Mouse (Mus musculus) A20 (cell line): Measurements from ENCODE around the gene Gm12185.
"Not testable (repeated sequence)": the region's sequence is repeated elsewhere in the genome, so short reads cannot be mapped to it uniquely, and the experiment has no call there.

ENCODE experiments used
- DNase-seq: peaks from one replicate; pipeline ENCODE4 v3.0.0-alpha.2; 2011; ENCODE audit warnings: low read depth, low spot score

Gm12185 gene

GRCm38 (mm10) chr11:48918380-48918779 is 73.6 kb downstream of the Gm12185 start:
- DNase-seq: no peak

- DNase-seq: peak; percentile 32
Measured at GRCm38 (mm10) chr11:48913611-48914010, 78.4 kb downstream of the Gm12185 start.

DNA sequence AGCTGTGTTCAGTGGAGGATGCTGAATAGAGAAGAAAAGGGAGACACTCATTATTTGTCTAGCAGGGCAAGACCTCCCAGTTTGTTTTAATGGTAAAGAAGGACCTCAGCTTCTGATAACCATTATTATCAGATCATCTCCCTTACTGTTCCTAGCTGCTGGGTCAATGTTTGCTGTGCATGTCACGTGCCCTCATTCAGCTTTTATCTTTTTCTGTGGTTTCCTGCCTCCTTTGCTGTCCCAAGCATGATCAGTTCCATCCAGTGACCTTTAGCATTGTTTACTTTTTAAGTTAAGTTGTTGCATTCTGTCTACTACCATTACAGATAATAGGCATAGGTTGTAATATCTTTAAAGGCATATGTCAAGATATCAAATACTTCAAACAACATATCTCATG is 83.6 kb downstream of the Gm12185 start:
- no peak for DNase-seq

DNA sequence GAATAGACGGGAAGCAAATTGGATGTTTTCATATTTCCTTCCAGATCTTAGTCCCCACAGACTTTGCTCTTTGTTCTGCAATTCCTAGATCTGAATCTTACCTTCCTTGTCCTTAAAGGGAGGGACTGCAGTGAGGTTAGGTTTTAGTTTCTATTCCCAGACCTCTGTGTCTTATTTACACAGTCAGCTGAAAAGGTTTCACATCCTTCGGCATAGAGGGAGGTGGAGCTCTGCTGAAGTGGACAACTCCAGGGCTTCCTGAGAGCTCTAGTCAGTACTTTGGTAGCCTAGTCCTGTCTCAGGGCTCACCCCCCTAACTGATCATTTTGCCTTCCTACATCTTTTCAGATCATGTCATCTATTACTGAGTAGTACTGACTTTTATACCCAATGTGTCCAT is 90.0 kb downstream of the Gm12185 start, which contains the start of gene Gm5431:
TSS of gene Gm5431 (minus strand) at position 194 of the 400 bp plus-strand sequence.
- peak; percentile 30 for DNase-seq

- DNase-seq: peak; percentile 46
Measured at GRCm38 (mm10) chr11:48901567-48901930, 90.5 kb downstream of the Gm12185 start.

DNA sequence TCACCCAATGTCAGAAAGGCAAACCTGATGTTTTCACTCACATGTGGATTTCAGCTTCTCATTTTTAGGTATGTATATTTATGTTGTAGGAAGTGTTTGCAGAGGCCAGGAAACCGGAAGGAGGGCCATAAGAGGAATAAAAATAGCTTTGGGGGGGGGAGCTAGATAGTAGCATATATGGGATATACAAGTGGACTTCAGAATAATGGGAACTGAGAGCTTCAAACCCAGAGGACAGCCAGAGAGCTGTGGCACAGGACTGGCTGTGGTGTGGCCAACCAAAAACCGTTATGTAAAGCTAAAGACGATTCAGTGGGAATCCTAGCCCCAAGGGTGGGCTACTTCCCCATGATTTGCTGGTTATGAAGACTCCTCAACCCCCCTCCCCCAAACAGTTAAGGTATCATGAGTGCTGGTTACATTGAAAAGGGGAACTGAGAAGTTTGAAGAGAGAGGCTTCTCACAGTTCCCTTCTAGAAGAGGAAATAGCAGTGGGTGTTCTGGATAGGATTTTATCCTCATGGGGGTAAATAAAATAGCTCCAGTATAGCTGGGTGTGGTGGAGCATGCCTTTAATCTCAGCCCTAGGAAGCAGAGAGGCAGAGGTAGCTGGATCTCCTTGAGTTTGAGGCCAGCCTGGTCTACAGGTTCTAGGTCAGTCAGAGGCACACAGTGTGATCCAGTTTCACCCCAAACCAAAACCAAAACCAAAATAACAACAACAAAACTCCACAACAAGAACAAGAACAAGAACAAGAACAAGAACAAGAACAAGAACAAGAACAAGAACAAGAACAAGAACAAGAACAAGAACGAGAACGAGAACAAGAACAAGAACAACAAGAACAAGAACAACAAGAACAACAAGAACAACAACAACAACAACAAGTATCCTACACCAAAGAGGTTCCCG is 91.1 kb downstream of the Gm12185 start:
- DNase-seq: peak; percentile 66

GRCm38 (mm10) chr11:48898812-48899431 is 93.1 kb downstream of the Gm12185 start:
- no peak for DNase-seq

DNA sequence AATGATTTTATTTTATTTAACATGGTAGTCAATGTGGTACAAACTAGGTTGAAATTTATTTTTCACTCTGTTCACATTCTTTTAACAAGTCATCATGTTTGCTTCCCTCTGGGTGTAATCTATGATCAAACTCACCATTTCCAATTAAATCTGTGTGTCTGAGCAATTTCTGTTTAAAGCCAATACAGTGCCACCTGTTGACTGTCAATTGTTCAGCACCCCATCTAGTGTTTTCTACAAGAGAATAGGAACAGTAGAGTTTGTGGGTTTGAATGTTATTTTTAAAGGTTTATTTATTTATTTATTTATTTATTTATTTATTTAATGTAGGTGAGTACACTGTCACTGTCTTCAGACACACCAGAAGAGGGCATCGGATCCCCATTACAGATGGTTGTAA is 115.3 kb downstream of the Gm12185 start:
- no peak for DNase-seq

- DNase-seq: not testable (repeated sequence)
Measured at GRCm38 (mm10) chr11:48875343-48875837, 116.6 kb downstream of the Gm12185 start.

GRCm38 (mm10) chr11:48874465-48874864 is 117.6 kb downstream of the Gm12185 start:
- peak; percentile 68 for DNase-seq

DNA sequence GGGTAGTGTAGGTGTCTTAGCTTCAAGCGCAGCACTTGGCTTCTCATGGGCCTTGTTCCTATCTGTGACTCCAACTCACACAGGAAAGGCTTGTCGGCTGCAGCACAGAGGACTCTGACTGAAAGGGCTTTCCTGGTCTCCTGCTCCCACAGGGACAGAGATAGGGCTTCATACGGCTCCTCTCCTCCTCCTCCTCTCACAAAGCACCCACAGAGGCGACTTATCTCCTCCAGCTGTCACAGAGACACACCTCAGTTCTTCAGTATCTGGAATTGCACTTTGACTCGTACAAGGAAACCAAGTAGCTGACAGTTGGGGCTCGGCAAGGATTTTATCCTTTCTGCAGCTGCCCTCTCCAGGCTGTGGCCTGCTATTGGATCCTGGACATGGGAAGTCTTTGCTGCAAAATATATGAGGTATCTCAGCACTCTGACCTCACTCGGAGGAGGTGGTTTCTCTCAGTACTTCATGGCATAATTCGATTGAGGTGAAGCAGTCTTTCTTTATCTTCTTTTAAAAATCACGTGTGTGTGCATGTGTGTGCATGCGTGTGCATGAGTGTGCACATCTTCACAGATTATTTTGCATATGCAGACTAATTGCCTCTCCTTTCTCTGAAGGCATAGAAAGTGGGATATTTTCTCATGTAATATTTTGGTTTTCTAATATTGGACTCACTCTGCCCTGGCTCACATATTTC is 118.3 kb downstream of the Gm12185 start:
- no peak for DNase-seq

- no peak for DNase-seq
Measured at GRCm38 (mm10) chr11:48872695-48873300, 119.2 kb downstream of the Gm12185 start.

DNA sequence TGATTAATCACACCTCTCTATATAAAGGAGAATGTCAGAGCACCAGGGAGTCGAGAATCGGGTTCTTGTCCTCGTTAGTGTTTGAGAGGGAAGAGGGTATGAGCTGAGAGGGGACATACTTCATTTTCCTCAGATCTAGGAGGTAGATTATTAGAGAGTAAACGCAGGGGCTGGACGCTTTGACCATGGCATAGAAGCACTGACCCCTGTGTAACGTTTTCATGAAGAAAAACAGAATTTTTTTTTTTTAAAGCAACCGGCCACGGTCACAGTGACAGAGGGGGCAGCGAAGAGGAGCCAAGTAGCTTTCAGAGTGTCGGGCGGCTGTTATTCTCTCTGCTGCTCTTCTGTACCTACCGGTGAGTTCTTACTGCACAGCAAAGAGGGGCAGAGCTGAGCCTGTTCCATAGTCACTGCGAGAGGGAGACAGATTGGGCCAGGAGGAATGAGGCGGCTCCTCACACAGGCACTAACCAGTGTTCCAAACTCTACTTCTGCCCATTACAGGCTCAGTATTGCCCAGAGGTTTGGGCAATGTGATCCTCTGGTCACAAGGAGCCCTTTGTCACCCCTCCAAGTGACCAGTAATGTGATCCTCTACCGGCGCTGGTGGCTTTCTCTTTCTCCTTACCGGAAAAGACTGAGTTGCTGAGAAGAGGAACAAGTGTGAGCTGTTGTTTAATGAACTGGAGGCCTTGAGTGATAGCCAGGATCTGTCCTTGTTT is 120.0 kb downstream of the Gm12185 start:
- no peak for DNase-seq

DNA sequence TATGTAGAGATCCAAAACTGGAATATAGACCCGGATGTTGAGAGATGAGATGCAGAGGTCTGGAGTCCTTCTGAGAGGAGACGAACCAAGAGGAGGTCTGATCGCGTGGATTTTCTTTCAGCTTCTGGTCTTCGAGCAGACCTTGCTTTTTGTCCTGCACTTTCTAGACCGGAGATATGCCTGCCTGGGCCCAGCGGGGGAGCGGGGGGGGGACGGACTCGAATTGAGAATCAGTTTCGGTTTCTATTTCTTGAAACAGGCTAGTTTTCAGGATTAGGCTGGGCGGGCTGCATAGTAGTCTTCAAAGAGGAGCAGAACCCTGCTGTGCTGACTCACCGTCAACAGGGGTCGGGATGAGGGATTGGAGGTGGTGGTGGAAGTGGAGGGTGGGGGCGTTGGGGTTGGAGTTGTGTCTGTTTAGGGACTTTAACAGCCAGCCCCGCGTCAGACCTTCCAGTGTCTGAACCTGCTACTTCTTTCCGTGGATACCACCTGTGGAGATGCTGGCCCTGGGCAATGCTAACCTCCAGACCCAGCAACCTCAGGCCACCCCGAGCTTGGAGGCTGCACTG is 120.7 kb downstream of the Gm12185 start, which contains the start of gene Irgm1:
TSS of gene Irgm1 (minus strand) at position 483 of the 572 bp plus-strand sequence.
- peak; percentile 79 for DNase-seq

DNA sequence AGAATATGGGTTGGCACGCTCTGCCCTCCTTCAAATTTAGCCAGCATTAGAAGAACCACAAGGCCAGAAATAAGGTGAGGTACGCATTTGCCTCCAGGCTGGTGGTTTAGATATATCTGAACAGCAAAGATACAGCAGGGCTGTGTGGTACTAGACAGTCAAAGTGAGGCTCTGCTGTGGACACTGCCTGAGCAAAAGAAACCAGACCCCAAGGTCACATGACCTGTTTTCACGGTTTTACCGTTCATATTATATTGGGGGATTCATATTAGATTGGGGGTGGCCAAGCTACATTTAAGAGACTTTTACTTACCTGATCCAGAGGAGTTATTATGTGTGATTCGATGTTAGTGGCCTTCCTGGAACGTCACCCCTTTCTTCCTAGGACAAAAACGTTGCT is 121.2 kb downstream of the Gm12185 start:
- DNase-seq: no peak

DNA sequence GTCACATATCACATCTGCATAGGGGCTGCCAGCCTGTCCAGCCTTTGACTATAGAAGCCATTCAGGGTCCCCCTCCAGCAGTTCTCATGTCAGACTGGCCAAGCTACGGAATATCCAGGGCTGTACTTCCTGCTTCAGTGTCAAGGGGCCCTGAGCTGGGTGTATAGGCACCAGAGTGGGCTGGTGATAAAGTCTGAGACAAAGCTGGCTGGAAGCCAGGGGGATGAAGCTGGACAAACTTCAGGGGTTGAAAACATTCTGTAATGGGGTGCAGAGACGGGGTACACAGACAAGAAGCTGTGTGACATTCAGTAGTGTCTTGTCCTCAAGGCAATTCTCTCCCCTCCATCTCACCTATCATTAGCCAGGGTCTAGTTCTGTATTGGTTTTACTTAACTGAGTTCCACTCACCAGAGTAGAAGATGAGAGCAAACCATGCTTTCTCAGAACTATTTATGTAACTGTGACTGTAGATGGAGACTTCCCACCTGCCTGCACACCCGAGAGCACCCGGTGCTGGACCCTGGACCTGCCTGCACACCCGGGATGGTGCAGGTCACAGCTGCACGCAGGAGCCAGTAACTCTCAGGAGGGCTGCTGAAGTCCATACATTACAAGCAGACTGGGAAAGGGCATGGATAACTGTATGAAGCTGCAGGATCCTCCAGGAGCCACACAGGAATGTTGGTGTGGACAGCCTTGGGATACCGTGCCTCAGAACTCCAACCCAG is 122.5 kb downstream of the Gm12185 start:
- DNase-seq: no peak

GRCm38 (mm10) chr11:48866481-48866880 is 125.5 kb downstream of the Gm12185 start:
- no peak for DNase-seq

DNA sequence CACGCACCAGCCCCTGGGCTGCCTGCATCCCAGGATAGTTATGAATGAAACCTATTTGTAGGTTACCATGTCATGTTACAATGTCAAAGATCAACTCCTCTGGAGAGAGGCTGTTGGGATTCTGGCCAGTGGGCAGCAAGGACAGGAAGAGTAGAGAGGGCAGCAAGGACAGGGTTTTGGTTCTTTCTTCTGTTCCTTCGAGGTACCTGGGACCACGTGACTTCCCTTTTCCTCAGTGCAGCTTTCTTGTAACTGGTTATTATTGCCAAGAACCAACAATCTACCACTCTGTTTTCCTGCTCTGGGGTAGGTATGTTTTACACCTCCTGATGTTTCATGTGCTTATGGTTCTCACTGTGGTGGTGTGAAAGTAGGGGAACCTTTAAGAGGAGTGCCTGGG is 128.2 kb downstream of the Gm12185 start:
- no peak for DNase-seq

- DNase-seq: no peak
Measured at GRCm38 (mm10) chr11:48862784-48863319, 129.2 kb downstream of the Gm12185 start.

GRCm38 (mm10) chr11:48859014-48859413 is 133.0 kb downstream of the Gm12185 start:
- peak; percentile 81 for DNase-seq
